Mouse (Mus musculus) lung, postnatal 25 days (tissue): Measurements from ENCODE around the gene Lztfl1.
"Not testable (repeated sequence)": the region's sequence is repeated elsewhere in the genome, so short reads cannot be mapped to it uniquely, and the experiment has no call there.

Experiments used
- DNase-seq: peaks from one replicate; pipeline ENCODE4 v3.0.0; 2022; ENCODE audit warnings: low spot score

Gene Lztfl1

DNA sequence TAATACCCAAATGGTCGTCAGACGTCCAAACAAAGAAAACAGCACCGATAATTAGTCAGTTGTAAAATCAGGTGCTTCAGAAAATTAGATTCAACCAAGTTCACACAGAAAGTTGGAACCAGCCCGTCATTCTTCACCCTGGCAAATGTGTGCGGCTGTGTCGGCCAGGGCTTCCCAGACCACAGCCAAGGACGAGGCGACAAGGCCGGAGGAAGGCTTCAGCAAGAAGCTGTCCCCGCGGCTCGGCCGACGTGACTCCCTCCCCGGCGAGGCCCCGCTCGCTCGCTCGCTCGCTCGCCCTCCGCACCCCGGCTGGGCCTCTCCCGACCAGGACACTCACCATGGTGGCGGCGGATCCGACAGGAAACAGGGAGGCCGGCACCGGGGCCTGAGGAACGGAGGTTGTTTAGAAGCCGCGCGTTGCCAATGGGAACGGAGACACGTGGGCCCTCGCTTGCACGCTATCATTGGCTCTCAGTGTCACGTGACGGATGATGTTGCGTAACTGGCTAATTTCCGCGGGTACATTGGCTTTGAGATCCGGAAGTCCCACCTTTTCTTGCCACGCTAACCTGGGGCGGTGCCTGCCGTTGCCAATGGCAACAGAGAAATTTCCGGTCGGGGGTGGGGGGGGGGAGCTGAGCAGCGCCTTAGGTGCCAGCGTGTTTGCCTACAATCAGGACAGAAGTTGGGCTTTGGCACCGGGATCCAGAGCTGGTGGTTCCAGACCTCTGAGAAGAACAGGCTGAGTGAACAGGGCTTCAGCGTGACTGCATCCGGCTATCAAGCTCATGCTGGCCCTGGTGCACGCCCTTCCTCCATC lies at the start of gene Lztfl1:
Lztfl1 (minus strand) TSS at position 512 of the 823 bp plus-strand sequence.
- peak; percentile 98 for DNase-seq

DNA sequence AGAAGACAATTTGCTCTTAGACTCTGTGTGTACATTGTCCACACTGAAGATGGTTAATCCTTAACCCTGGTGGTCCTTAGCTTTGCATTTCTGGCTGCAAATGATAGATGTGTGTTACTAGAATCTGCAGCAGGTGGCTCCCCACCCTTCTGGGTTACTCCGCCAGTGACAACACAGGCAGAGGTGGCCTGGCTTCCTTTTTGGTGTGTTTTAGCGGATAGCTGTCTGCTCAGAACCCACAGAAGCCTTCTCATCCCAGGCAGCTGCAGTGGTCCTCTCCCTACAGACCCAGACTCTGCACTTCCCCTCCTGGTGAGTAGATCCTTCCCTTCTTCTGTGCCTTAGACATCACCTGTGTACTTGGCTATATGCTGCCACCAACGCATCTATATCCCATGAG lies 49.5 kb upstream of the Lztfl1 start:
- DNase-seq = no peak

DNA sequence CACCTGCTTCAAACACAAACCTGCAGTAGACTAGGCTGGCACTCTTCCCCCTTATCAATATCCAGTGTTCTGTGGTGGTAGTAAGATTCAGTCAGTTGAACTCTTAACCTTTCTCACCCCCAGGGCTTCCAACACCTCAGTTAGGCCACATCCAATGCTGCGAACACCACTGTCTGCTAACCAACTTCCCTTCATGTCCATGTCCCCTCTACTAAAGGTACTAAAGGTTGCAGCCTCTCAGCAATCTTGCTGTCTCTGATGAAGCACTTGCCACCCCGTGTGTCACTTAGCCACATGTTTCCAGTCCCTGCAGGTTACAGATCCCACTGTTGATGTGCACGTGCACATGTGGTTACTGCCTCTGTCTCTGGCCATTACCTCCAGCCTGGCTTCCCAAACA lies 46.3 kb upstream of the Lztfl1 start:
- DNase-seq = no peak

DNA sequence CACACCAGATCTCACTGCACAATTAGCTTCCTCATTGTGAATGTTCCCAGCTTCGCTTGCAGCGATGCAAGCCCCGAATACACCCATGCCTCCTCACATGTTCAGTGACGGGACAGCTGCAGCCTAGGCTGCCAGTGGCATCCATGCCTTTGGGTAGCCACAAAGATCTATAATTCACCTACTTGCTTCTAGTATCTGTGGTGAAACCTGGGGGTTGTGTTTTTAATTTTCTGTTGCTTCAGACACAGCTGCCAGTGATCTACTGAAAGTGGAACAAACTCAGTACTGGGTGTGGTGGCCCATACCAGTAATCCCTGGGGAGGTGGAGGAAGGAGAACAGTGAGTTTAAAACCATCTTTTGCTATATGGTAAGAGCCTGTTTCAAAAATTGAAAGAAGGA lies 45.4 kb upstream of the Lztfl1 start:
- DNase-seq = peak; percentile 28

DNA sequence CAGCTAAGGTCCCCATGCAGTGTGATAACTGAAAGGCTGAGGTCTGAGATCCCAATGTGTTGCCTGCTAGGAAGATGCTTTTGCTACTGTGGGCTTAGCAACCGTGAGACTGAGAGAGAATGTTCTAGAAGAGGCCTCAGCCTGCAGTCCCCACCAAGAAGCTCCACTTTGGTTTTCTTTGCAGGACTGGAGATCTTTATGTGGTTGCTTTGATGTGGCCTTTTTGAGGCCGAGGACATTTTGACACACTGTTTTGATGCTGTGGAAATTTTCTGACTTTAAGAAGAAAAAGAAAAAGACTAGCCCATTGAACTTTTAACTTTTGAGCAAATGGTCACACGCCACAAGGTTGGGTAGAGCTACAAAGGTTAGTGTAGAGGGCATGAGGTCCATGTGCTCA lies 43.3 kb upstream of the Lztfl1 start:
- no peak for DNase-seq

DNA sequence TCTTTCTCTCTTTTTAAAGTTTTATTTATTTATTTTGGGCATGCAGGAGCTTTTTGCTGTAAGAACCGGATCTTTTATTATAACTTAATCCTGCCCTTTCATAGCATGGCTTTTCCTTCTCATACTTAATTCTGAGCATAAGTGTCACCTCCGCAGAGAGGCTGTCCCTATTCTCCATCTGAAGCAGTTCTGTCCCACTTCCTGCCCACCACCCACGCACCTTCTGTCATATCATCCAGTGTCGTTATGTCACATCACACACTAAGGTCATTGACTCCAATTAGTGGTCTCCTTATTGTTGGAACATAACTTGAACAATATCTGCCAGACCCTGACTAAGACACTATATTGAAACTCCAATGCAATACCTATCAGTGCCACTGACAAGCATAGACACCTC lies 41.1 kb upstream of the Lztfl1 start:
- no peak for DNase-seq

DNA sequence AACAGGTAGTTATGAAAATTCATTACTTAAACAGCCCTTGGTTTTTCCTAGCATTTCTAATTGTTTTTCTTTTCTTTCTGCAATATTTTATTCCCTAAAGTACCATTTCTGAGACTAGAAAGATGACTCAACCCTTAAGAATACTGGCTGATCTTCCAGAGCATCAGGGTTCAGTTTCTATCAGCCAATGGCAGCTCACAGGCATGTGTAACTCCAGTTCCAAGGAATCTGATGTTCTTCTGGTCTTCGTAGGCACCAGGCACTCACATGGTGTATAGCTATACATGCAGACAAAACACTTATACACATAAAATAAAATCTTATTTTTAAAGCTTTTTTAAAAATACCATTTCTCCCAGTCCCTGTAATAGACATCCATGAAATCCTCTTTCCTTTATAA lies 40.7 kb upstream of the Lztfl1 start:
- DNase-seq = no peak

DNA sequence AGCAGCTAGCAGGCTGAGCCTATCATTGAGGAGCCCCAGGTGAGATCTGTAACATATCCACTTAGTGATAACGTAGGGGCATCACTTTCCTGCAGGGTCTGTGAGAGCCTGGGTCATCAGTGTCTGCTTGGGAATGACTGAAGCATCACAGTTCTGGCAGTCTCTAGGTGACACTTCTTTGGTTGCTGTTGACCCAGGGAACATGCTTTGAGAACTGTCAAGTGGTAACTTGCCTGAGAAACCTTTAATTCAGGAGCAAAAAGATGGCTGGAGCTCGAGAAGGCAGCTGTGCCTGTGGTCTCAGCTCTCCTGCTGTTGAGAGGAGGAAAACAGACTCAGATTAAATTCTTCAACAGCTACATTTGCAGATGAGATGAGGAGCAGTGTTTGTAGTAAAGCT lies 39.8 kb upstream of the Lztfl1 start:
- no peak for DNase-seq

DNA sequence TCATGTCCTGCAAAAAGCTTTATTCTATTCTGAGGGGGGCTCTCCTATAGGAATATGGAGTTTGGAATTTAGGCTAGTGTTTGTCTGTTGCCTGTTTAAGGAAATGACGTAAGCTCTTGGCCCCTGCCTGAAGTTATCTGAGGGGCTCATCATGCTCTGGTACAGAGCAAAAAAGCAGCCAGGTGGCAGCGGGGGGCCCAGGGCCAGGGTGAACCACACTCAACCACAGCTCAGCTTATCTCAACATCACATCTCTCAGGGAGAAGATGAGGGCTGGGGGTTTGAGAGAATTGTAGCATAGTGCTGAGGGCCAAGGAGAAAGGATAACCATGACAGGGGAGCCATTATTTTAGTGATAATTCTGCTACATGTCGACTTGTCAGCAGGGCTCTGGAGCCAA lies 39.3 kb upstream of the Lztfl1 start:
- DNase-seq = no peak

DNA sequence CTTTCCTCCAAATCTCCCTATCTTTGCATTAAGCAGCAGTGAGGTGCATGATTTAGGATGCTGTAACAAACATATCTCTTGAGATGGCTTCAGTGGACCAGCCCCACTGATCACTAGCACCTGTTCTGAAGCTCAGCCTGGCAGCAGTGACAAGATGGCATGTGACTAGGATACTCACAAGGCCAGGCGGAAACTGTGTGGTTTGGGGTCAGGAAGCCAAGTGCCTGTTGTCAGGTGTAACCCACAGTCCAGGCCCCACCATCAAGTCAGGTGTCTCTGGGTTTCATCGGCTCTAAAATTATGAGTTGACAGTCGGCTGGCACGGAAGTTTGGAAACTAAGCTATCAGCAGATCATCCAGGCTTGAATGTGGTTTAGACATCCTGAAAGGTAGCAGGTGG lies 36.8 kb upstream of the Lztfl1 start:
- DNase-seq = peak; percentile 31

DNA sequence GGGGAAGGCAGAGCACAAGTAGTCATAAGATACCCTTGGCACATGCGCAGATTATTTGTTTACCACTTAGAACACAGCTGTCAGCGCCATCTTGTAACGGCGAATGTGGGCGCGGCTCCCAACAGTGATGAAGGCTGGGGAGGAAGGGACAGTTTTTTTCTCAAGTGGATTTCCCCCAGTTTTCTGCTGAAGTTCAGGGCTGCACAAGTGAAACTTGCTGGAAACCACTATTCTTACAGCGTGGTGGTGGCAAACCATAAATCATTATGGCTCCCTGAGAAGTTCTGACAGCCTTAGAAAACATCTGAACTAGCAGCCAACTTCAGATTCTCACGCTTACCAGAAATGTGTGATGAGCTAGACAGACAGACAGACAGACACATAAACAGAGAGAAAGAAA lies 32.2 kb upstream of the Lztfl1 start:
- DNase-seq = not testable (repeated sequence)

DNA sequence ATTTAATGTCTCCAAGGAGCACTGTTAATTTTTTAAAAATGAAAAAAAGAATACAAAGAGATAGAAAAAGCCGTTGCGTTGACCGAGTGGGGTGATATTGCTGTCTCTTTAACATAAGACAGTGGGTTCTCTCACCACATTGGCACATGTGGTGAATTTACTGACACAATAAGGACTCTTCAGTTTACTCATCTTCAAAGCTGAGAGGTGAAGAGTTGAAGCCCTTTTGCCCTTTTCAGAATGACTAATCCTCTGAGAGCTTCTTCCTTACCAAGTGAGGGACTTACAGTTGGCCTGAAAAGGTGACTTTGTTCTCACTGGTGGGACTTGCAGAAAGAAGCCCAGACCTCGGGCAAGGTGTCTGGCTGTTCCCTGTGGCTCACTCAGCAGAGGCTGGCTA lies 23.3 kb upstream of the Lztfl1 start:
- DNase-seq = no peak

DNA sequence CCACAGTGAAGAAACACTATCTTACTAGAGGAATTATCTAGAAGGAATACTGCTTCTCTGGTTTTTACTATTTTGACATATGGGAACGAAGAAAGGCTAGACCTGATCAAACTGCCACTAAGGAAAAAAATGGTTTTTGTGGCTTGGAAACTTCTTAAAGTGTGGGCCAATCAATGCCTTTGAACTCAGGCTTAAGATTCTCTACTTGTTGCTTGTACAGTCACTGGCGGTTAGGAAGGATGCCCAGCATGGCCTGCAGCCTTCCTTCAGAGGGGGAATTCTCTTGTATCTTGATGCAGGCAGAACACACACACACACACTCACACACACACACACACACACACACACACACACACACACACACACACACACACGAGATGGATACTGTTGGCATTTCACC lies 16.6 kb upstream of the Lztfl1 start:
- no peak for DNase-seq

DNA sequence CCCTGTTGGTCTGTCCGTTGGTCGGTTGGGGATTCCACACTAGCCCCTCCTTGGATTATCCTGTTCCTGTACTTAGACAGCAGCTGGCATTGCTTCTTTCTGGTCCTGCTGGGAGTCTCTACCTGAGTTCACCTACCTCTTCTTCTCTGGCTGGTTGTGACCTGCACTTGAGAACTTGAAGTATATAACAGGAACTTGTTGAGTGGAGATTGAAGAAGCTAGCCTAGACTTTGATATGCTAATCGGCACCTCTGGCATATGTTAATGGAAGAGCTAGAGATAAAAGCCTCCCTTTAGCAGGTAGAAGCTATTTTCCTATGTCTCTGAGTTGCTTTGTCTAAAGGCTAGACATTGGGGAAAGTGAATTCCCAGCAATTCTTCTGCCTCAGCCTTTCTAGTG lies 13.8 kb upstream of the Lztfl1 start:
- DNase-seq = no peak

DNA sequence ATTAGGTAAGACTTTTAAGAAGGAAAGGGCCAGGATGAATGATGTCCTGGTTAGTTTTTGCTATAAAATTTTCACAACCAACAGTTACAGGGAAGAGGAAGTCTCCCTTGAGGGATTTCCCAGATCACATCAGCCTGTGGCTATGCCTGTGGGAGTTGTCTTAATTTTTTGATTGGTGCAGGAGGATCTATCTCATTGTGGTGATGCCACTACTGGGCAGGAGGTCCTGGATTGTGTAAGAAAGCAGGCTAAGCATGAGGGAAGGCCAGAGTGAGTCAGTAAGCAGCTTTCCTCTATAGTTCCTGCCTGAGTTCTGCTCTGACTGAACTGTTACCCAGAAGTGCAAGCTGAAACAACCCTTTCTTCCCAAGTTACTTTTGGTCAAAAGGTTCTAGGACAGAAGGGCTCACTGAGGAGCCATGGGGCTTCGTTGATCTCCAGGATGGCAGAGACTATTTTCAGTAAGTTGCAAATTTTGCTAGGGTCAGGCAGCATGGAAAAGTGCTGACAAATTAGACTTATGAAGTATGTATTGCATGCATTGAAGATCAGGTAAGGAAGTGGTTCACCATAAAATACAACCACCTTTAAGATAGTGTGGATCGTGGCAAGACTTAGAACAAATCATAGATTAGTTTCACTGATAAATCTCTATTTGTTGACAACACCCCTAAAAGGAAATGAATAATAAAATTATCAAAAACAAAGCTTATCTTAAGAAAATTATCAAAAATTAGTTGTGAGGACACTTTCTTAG lies 5.4 kb upstream of the Lztfl1 start:
- no peak for DNase-seq

DNA sequence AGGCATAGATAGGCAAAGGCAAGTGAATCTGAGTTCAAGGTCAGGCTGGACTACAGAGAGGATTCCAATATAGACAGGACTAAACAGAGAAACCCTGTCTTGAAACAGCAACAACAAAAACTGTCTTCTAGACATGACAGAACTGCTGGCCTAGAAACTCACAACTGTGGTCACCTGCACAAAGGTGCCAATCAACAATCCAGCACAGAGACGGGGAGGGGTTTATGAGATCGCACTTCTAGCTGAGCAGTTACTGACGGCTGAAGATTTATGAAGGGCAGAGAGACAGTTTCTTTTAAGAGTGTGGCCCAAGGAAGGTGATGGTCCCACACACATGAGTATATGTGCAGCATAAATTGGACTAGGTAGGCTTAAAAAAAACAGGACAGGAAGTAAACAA lies 1.2 kb downstream of the Lztfl1 start:
- no peak for DNase-seq

DNA sequence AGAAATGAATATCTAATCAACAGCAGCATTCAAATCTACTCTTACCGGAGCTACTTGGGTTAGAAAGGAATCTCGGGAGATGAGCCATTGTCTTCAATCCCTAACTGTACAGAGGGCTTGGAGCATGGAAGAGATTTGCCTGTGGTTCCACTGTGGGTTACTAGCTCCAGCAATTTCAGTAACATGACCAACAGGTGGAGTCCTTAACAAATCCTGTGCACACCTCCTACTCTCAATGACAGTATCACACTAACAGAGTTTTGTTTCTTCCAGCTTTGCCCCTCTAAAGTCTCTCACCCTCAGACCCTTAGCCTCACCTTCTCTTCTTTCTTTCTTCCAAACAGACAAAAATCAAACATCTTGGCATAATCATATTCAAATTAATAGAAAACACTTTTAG lies 4.4 kb downstream of the Lztfl1 start:
- DNase-seq = no peak

DNA sequence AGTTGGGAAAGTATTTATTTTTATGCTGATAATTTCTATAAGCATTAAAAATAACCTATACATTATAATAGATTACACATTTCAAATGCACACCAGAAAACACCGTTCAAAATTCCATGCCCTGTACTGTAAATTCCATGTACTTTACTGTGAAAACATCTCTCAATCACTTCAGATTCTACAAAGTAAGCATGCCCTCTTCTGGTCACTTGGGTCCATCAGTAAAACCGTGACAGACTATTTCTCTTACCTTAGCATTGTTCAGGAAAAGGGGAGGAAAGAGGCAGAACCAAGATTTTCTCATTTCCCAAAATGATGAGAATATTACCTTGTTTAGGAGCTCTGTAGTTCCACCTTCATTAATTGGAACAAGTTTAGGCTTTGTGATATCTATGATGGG lies 8.3 kb downstream of the Lztfl1 start:
- no peak for DNase-seq

DNA sequence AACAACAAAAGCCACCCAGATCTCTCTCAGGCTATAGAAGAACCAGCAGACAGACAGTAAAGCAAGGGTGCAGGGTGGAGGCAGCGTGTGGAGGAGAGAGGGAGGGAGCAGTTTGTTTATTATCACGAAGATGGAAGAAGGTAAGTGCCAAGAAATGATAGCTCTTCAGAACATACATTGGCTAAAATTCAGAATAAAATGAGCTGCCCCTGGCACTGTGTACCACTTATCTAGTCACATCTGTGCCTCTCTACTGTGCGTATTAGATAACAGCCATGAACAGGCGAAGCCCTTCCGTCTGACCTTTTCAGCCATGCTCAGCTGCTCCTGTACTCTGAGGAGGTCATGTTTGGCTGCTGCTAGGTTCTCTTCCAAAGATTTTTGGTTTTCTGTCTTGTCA lies 15.7 kb downstream of the Lztfl1 start:
- DNase-seq = no peak

DNA sequence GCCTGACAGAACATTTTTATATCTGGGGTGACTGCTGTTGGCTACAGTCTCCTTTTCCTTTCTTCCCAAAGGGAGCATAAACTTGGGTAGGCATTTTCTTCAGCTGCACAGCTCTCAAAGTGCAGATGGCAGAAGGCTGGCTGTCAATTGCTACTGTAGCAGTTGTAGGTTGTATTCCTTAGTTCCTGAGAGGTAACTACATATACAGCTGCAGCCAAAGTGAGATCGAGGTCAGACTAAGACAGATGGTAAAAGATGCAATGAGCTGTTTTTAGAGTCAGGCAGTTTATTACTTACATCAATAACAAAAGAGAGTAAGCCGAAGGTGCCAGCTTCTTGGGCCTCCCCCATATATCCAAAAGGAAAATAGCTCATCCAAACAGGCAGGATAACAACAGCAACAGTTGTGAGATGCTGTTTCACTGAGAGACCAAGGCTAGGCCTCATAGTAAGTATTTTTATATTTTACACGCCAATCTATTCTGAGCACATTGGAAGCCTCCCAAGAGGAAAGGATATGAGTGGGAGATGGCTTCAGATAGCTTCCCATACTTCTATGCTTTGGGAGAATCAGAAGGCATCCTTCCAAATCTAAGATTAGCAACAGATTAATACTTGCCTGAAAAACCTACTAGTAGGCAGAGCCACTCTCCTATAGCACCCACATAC lies 21.7 kb downstream of the Lztfl1 start:
- DNase-seq = no peak

DNA sequence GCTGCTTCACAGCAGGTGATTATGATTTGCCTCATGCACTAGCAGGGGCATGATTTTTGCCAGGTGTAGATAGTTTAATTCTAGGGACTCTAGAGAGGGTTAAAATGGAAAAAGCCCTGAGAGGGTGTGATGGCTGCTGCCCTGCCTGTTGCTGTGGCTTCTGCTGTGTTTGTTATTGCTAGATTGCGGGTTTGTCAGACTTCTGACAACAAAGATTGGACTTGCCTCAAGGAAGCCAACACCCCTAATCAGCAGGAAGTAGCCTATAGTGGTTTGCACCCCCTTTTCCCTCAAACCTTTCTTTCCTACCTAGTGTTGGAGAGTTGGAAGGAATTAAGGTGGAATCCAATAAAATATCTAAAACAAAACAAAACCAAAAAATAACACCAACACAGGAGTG lies 29.3 kb downstream of the Lztfl1 start:
- DNase-seq = no peak

DNA sequence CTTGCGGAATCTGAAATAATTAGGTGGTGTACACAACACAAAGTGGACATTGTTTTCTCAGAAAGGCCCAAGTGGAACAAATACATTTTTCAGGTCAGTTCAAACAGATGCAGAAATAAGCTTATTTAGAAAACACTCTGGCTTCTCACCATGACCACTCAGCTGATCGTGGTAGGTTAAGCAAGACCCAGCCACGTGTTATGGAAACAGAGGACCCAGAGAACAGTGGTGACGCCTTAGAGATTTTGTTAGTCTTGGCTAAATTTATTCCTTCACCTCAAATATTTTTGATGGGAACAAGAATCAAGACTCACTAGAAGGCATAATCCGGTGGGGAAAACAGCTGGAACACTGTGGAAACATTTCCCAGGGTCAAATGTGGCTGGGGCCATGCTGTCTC lies 31.3 kb downstream of the Lztfl1 start:
- no peak for DNase-seq

DNA sequence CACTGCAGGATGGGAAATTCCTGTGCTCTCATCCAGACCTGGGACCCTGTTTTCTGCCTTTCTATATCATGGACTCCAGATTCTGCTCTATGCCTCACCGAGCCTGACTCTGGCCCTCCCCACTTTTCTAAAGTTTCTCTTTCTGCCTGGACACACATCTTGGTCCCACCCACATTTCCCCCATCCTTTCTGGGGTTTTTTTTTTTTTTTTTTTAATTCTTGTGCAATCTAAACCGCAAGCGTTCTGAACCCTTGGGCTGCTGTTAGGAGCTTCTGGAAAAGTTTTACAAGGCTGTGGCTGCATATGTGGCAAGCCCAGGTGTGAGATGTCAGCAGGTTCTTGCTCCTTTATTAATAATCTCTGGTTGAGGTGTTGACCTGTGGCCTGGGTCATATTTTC lies 33.8 kb downstream of the Lztfl1 start:
- DNase-seq = no peak
